11 mouse cellular contexts compared by ENCODE assay signal in genomic region chr2:150218363-150218725, GRCm38 (mm10). TPM values are rescaled to one million over a fixed set of nuclear protein-coding genes. Genes with fewer than 3 reads are reported as not detected.
DNase-seq lines count a peak whose midpoint lies in the region; ATAC-seq and TF ChIP-seq lines count a peak whose summit lies in the region.
"Not testable (repeated sequence)": the region's sequence is repeated elsewhere in the genome, so short reads cannot be mapped to it uniquely, and the experiment has no call there.
"Had no signal": no experiment of that assay in that cellular context is flagged by ENCODE, and none has a peak within 500 bp of the region (broad histone marks: within the 10 kb centered on the region; RNA-seq: fewer than 3 reads in every experiment).

No protein-coding gene starts in this region.

- H3K36me3 ChIP-seq in embryonic facial prominence, embryonic 13.5 days; hindbrain, embryonic 14.5 days (replicated peaks; ENCODE audit: control insufficient read depth, insufficient read depth); liver, embryonic 16.5 days (ENCODE audit: control insufficient read depth, insufficient read depth); midbrain, embryonic 14.5 days (ENCODE audit: control insufficient read depth, insufficient read depth, low read length); stomach, embryonic 14.5 days (ENCODE audit: control insufficient read depth, insufficient read depth, low read length): not testable (repeated sequence)

- DNase-seq in hindbrain, embryonic 14.5 days (ENCODE audit: low spot score); layer of hippocampus, adult 2 months (ENCODE audit: low spot score in 2 of 2); midbrain, embryonic 14.5 days: not testable (repeated sequence)

- not testable (repeated sequence) for H3K9me3 ChIP-seq in embryonic facial prominence, embryonic 13.5 days; hindbrain, embryonic 14.5 days (ENCODE audit: control insufficient read depth, low read length); liver, embryonic 16.5 days (replicated peaks; ENCODE audit: control insufficient read depth, low read length); midbrain, embryonic 14.5 days (ENCODE audit: control insufficient read depth, low read length); stomach, embryonic 14.5 days (ENCODE audit: control insufficient read depth, low read depth, low read length)

- not testable (repeated sequence) for H3K27me3 ChIP-seq in embryonic facial prominence, embryonic 13.5 days; hindbrain, embryonic 14.5 days (ENCODE audit: control insufficient read depth, insufficient read depth, low read length); liver, embryonic 16.5 days (ENCODE audit: control insufficient read depth, insufficient read depth, low read depth, low read length); midbrain, embryonic 14.5 days (ENCODE audit: control insufficient read depth, insufficient read depth, low read length); stomach, embryonic 14.5 days (ENCODE audit: control insufficient read depth, insufficient read depth, low read length)

- not testable (repeated sequence) for TF ChIP-seq CTCF in layer of hippocampus, adult 2 months (conservative IDR thresholded peaks at IDR 0.05)

- WGBS in embryonic facial prominence, embryonic 13.5 days: 28% methylated on average over 4 of the region's 4 CpGs
- WGBS in hindbrain, embryonic 14.5 days: 6% methylated on average over 2 of the region's 4 CpGs
- 16% methylated on average over 2 of the region's 4 CpGs for WGBS in liver, embryonic 16.5 days (ENCODE audit: insufficient replicate concordance)
- WGBS in midbrain, embryonic 14.5 days: 15% methylated on average over 3 of the region's 4 CpGs
- WGBS in stomach, embryonic 14.5 days: 0% methylated on average over 2 of the region's 4 CpGs

- H3K4me1 ChIP-seq in embryonic facial prominence, embryonic 13.5 days; hindbrain, embryonic 14.5 days (replicated peaks; ENCODE audit: control insufficient read depth, insufficient read depth, low read length); liver, embryonic 16.5 days (ENCODE audit: control insufficient read depth, low read depth, low read length); midbrain, embryonic 14.5 days (ENCODE audit: control insufficient read depth, insufficient read depth, low read length); stomach, embryonic 14.5 days (ENCODE audit: control insufficient read depth, insufficient read depth, low read length): not testable (repeated sequence)

- ATAC-seq in CD4-positive, CD25-positive, alpha-beta regulatory T cell, adult 4 months: peak; percentile 32
- ATAC-seq in embryonic facial prominence, embryonic 13.5 days (ENCODE audit: insufficient number of reproducible peaks, insufficient read depth, low FRiP score, low TSS enrichment, low read depth); hindbrain, embryonic 14.5 days (ENCODE audit: low FRiP score); liver, embryonic 16.5 days (ENCODE audit: low read depth); midbrain, embryonic 14.5 days (ENCODE audit: low FRiP score, low TSS enrichment): not testable (repeated sequence)
- peak; percentile 17; the same call in 1 of the 2 replicates for ATAC-seq in granulocyte monocyte progenitor cell, adult 5-6 weeks (replicated peaks; ENCODE audit: poor library complexity, severe bottlenecking)
- peak; percentile 16; the same call in 1 of the 2 replicates for ATAC-seq in stomach, embryonic 14.5 days (ENCODE audit: insufficient number of reproducible peaks, insufficient read depth, low FRiP score, low read depth)

- peak overlapping the region; percentile 45 for H3K4me3 ChIP-seq in embryonic facial prominence, embryonic 13.5 days
- H3K4me3 ChIP-seq in hindbrain, embryonic 14.5 days (replicated peaks; ENCODE audit: low read length): peak overlapping the region; percentile 40
- peak overlapping the region; percentile 54 for H3K4me3 ChIP-seq in layer of hippocampus, adult 2 months
- H3K4me3 ChIP-seq in liver, embryonic 16.5 days (ENCODE audit: low read depth, low read length): peak overlapping the region; percentile 46
- H3K4me3 ChIP-seq in midbrain, embryonic 14.5 days (replicated peaks; ENCODE audit: low read depth, low read length): peak overlapping the region; percentile 39
- peak overlapping the region; percentile 35 for H3K4me3 ChIP-seq in stomach, embryonic 14.5 days (ENCODE audit: low read depth, low read length)

- peak overlapping the region; percentile 55 for H3K4me2 ChIP-seq in embryonic facial prominence, embryonic 13.5 days
- peak overlapping the region; percentile 53 for H3K4me2 ChIP-seq in hindbrain, embryonic 14.5 days (replicated peaks)
- H3K4me2 ChIP-seq in liver, embryonic 16.5 days (ENCODE audit: low read depth, low read length): peak overlapping the region; percentile 8; the same call in 1 of the 2 replicates
- peak overlapping the region; percentile 48 for H3K4me2 ChIP-seq in midbrain, embryonic 14.5 days (ENCODE audit: low read length)
- peak overlapping the region; percentile 36 for H3K4me2 ChIP-seq in stomach, embryonic 14.5 days (replicated peaks; ENCODE audit: low read depth, low read length)

- H3K27ac ChIP-seq in embryonic facial prominence, embryonic 13.5 days: peak overlapping the region; percentile 33; the same call in 1 of the 2 replicates
- not testable (repeated sequence) for H3K27ac ChIP-seq in hindbrain, embryonic 14.5 days; layer of hippocampus, adult 2 months; liver, embryonic 16.5 days (ENCODE audit: low read length); midbrain, embryonic 14.5 days (replicated peaks; ENCODE audit: low read depth, low read length); stomach, embryonic 14.5 days (ENCODE audit: low read length)

- peak overlapping the region; percentile 64 for H3K9ac ChIP-seq in embryonic facial prominence, embryonic 13.5 days
- peak overlapping the region; percentile 56; the same call in 1 of the 2 replicates for H3K9ac ChIP-seq in hindbrain, embryonic 14.5 days
- not testable (repeated sequence) for H3K9ac ChIP-seq in liver, embryonic 16.5 days (ENCODE audit: low read depth, low read length)
- H3K9ac ChIP-seq in midbrain, embryonic 14.5 days (replicated peaks; ENCODE audit: low read length): peak overlapping the region; percentile 49; the same call in 1 of the 2 replicates
- 0 out of 2 replicates have a peak overlapping the region, but pooled peaks have one; percentile 14 for H3K9ac ChIP-seq in stomach, embryonic 14.5 days (replicated peaks; ENCODE audit: low read depth, low read length)

RNA-seq across cellular contexts. Expression of gene Zfp937, which starts 0.5 kb away (rescaled TPM):
- 10 to 100 TPM; 16.6 to 19.7 TPM for polyA plus RNA-seq in CD4-positive, CD25-positive, alpha-beta regulatory T cell, adult 4 months (2017; shearing (Covaris generic))
- polyA plus RNA-seq in embryonic facial prominence, embryonic 13.5 days (2015; fragmentation: Nextera tagmentation; extraction: Ambion mirVana): 8.5 and 10.4 TPM in 2 replicates
- total RNA-seq in granulocyte monocyte progenitor cell, adult 5-6 weeks (2014; fragmentation: Nextera tagmentation): 1.5 and 6.1 TPM in 2 replicates
- 2.1 and 3.4 TPM in 2 replicates for total RNA-seq in granulocyte monocyte progenitor cell, adult 5-6 weeks (2017)
- polyA plus RNA-seq in hindbrain, embryonic 14.5 days (2014; fragmentation: Nextera tagmentation; extraction: Ambion mirVana): 12.2 TPM in 2 replicates
- total RNA-seq in layer of hippocampus, adult 2 months (2021): 10 to 100 TPM; 10.1 to 11.8 TPM
- 0.71 and 0.98 TPM in 2 replicates for polyA plus RNA-seq in liver, embryonic 16.5 days (2015; fragmentation: Nextera tagmentation; extraction: Ambion mirVana)
- polyA plus RNA-seq in midbrain, embryonic 14.5 days (2014; fragmentation: Nextera tagmentation; extraction: Ambion mirVana): 11.3 and 12.3 TPM in 2 replicates
- 10.7 TPM in 2 replicates for polyA plus RNA-seq in stomach, embryonic 14.5 days (2014; fragmentation: Nextera tagmentation; extraction: Ambion mirVana)

RNA-seq across cellular contexts. Expression of gene Gm14139, which starts 36.8 kb away (rescaled TPM):
- polyA plus RNA-seq in CD4-positive, CD25-positive, alpha-beta regulatory T cell, adult 4 months (2017; shearing (Covaris generic)): 1 to 10 TPM; 1.1 to 1.8 TPM
- polyA plus RNA-seq in embryonic facial prominence, embryonic 13.5 days (2015; fragmentation: Nextera tagmentation; extraction: Ambion mirVana): not detected in 2 replicates
- total RNA-seq in granulocyte monocyte progenitor cell, adult 5-6 weeks (2014; fragmentation: Nextera tagmentation): not detected in 2 replicates
- not detected in 2 replicates for total RNA-seq in granulocyte monocyte progenitor cell, adult 5-6 weeks (2017)
- not detected in 2 replicates for polyA plus RNA-seq in hindbrain, embryonic 14.5 days (2014; fragmentation: Nextera tagmentation; extraction: Ambion mirVana)
- total RNA-seq in layer of hippocampus, adult 2 months (2021): not detected
- not detected in 2 replicates for polyA plus RNA-seq in liver, embryonic 16.5 days (2015; fragmentation: Nextera tagmentation; extraction: Ambion mirVana)
- not detected in 2 replicates for polyA plus RNA-seq in midbrain, embryonic 14.5 days (2014; fragmentation: Nextera tagmentation; extraction: Ambion mirVana)
- polyA plus RNA-seq in stomach, embryonic 14.5 days (2014; fragmentation: Nextera tagmentation; extraction: Ambion mirVana): not detected in 2 replicates
- total RNA-seq: heart, postnatal 14 days had no signal

RNA-seq across cellular contexts. Expression of gene Gm21994, which starts 37.0 kb away (rescaled TPM):
- 10 to 100 TPM; 27.8 to 46.0 TPM for polyA plus RNA-seq in CD4-positive, CD25-positive, alpha-beta regulatory T cell, adult 4 months (2017; shearing (Covaris generic))
- 7.6 and 7.7 TPM in 2 replicates for polyA plus RNA-seq in embryonic facial prominence, embryonic 13.5 days (2015; fragmentation: Nextera tagmentation; extraction: Ambion mirVana)
- total RNA-seq in granulocyte monocyte progenitor cell, adult 5-6 weeks (2014; fragmentation: Nextera tagmentation): 1.4 and 9.9 TPM in 2 replicates
- 8.2 and 9.5 TPM in 2 replicates for total RNA-seq in granulocyte monocyte progenitor cell, adult 5-6 weeks (2017)
- polyA plus RNA-seq in hindbrain, embryonic 14.5 days (2014; fragmentation: Nextera tagmentation; extraction: Ambion mirVana): 1.8 and 1.9 TPM in 2 replicates
- total RNA-seq in layer of hippocampus, adult 2 months (2021): 1 to 10 TPM; 5.5 to 5.7 TPM
- polyA plus RNA-seq in liver, embryonic 16.5 days (2015; fragmentation: Nextera tagmentation; extraction: Ambion mirVana): 0.81 and 1.1 TPM in 2 replicates
- 1.8 and 2.8 TPM in 2 replicates for polyA plus RNA-seq in midbrain, embryonic 14.5 days (2014; fragmentation: Nextera tagmentation; extraction: Ambion mirVana)
- 5.4 and 5.9 TPM in 2 replicates for polyA plus RNA-seq in stomach, embryonic 14.5 days (2014; fragmentation: Nextera tagmentation; extraction: Ambion mirVana)

RNA-seq across cellular contexts. Expression of gene Gm10770, which starts 38.9 kb away (rescaled TPM):
- polyA plus RNA-seq in CD4-positive, CD25-positive, alpha-beta regulatory T cell, adult 4 months (2017; shearing (Covaris generic)): not detected
- polyA plus RNA-seq in embryonic facial prominence, embryonic 13.5 days (2015; fragmentation: Nextera tagmentation; extraction: Ambion mirVana): not detected in 2 replicates
- not detected in 2 replicates for total RNA-seq in granulocyte monocyte progenitor cell, adult 5-6 weeks (2014; fragmentation: Nextera tagmentation)
- total RNA-seq in granulocyte monocyte progenitor cell, adult 5-6 weeks (2017): not detected in 2 replicates
- not detected in 2 replicates for polyA plus RNA-seq in hindbrain, embryonic 14.5 days (2014; fragmentation: Nextera tagmentation; extraction: Ambion mirVana)
- total RNA-seq in layer of hippocampus, adult 2 months (2021): not detected
- not detected in 2 replicates for polyA plus RNA-seq in liver, embryonic 16.5 days (2015; fragmentation: Nextera tagmentation; extraction: Ambion mirVana)
- polyA plus RNA-seq in midbrain, embryonic 14.5 days (2014; fragmentation: Nextera tagmentation; extraction: Ambion mirVana): not detected in 2 replicates
- polyA plus RNA-seq in stomach, embryonic 14.5 days (2014; fragmentation: Nextera tagmentation; extraction: Ambion mirVana): not detected in 2 replicates
- total RNA-seq: adrenal gland, postnatal 10 days; heart, postnatal 14 days; left cerebral cortex, adult 8-10 months had no signal

RNA-seq across cellular contexts. Expression of gene Gm14124, which starts 39.0 kb away (rescaled TPM):
- under 1 TPM in 1 of 2 experiments, not detected in 1; 0.32 TPM for polyA plus RNA-seq in CD4-positive, CD25-positive, alpha-beta regulatory T cell, adult 4 months (2017; shearing (Covaris generic))
- not detected in 2 replicates for polyA plus RNA-seq in embryonic facial prominence, embryonic 13.5 days (2015; fragmentation: Nextera tagmentation; extraction: Ambion mirVana)
- total RNA-seq in granulocyte monocyte progenitor cell, adult 5-6 weeks (2014; fragmentation: Nextera tagmentation): not detected in 2 replicates
- not detected in 2 replicates for total RNA-seq in granulocyte monocyte progenitor cell, adult 5-6 weeks (2017)
- polyA plus RNA-seq in hindbrain, embryonic 14.5 days (2014; fragmentation: Nextera tagmentation; extraction: Ambion mirVana): 0.07 TPM in 1 of 2 replicates, not detected in the other
- under 1 TPM; 0.15 to 0.18 TPM for total RNA-seq in layer of hippocampus, adult 2 months (2021)
- polyA plus RNA-seq in liver, embryonic 16.5 days (2015; fragmentation: Nextera tagmentation; extraction: Ambion mirVana): not detected in 2 replicates
- 0.12 TPM in 1 of 2 replicates, not detected in the other for polyA plus RNA-seq in midbrain, embryonic 14.5 days (2014; fragmentation: Nextera tagmentation; extraction: Ambion mirVana)
- polyA plus RNA-seq in stomach, embryonic 14.5 days (2014; fragmentation: Nextera tagmentation; extraction: Ambion mirVana): not detected in 2 replicates
- total RNA-seq: heart, postnatal 14 days had no signal
